Mouse (Mus musculus) brown adipose tissue, adult 24 weeks (tissue): ENCODE measurements around the gene Emc6. TPM values are rescaled to one million over a fixed set of nuclear protein-coding genes. Genes with fewer than 3 reads are reported as not detected.

Experiments
- H3K27ac ChIP-seq: fragments of 200-500 bp; replicated peaks from 2 replicates; pipeline ENCODE4 v1.5.1; 2012; ENCODE audit warnings: low read depth, mild to moderate bottlenecking, low read length
- H3K4me1 ChIP-seq: fragments of 200-500 bp; 2 replicates; pipeline ENCODE4 v1.6.1; 2012; ENCODE audit warnings: low read length, mixed read lengths; ENCODE audit not compliant: control insufficient read depth, insufficient read depth, insufficient read length
- H3K4me3 ChIP-seq: fragments of 200-500 bp; 2 replicates; pipeline ENCODE4 v1.5.1; 2012; ENCODE audit warnings: low read depth, mild to moderate bottlenecking, low read length, moderate library complexity; ENCODE audit not compliant: insufficient read depth
- polyA plus RNA-seq: library from polyadenylated mRNA; stranded (reverse); fragments of >200 nt; gene quantifications from 2 replicates; pipeline ENCODE4 v1.2.4, GENCODE M21; 2012; ENCODE audit not compliant: missing spikeins, insufficient read depth, insufficient read length

Gene Emc6
- polyA plus RNA-seq, 1 experiment: 183 TPM

- peak within 1 kb of the TSS; percentile 89 for H3K27ac ChIP-seq
- H3K4me1 ChIP-seq: no peaks in the 10 kb centered on the region
These were observed 16.7 kb downstream of the Emc6 start, which contains the start of gene P2rx5 for GRCm38 (mm10) chr11:73159957-73160810. Gene P2rx5 (plus strand): TSS chr11:73160421.

GRCm38 (mm10) chr11:73155071-73155470 is 21.8 kb downstream of the Emc6 start:
- Histone ChIP-seq H3K27ac (no peak overlapping the region), H3K4me3 (no peak overlapping the region), H3K4me1 (peaks cover 3% of the 10 kb centered on the region; the same call in 1 of the 2 replicates)

More at GRCm38 (mm10) chr11:73159957-73160810, 16.7 kb downstream of the Emc6 start, which contains the start of gene P2rx5:
- peak within 1 kb of the TSS; percentile 65 for H3K4me3 ChIP-seq

- peak overlapping the region; percentile 82 for H3K27ac ChIP-seq
- no peak overlapping the region for H3K4me3 ChIP-seq
- peaks cover 6% of the 10 kb centered on the region for H3K4me1 ChIP-seq
These were observed 28.6 kb downstream of the Emc6 start for GRCm38 (mm10) chr11:73148209-73148608.

- Histone ChIP-seq H3K4me3 (no peak overlapping the region), H3K4me1 (peaks cover 3% of the 10 kb centered on the region), H3K27ac (peak overlapping the region; percentile 60)
These were observed 29.9 kb downstream of the Emc6 start for GRCm38 (mm10) chr11:73146975-73147365.

- peaks cover 3% of the 10 kb centered on the region for H3K4me1 ChIP-seq
- peak overlapping the region; percentile 44 for H3K27ac ChIP-seq
- H3K4me3 ChIP-seq: no peak overlapping the region
These were observed 30.5 kb downstream of the Emc6 start for GRCm38 (mm10) chr11:73146026-73146974.

GRCm38 (mm10) chr11:73144261-73144681 is 32.6 kb downstream of the Emc6 start:
- peak overlapping the region; percentile 69 for H3K27ac ChIP-seq
- H3K4me3 ChIP-seq: no peak overlapping the region
- H3K4me1 ChIP-seq: peaks cover 3% of the 10 kb centered on the region

- Histone ChIP-seq H3K27ac (no peak within 1 kb of the TSS), H3K4me3 (peak within 1 kb of the TSS; percentile 80), H3K4me1 (no peaks in the 10 kb centered on the region)
These were observed 39.0 kb downstream of the Emc6 start, which contains the start of gene Haspin for GRCm38 (mm10) chr11:73137591-73138501. Gene Haspin (minus strand): TSS chr11:73138294.

- Histone ChIP-seq H3K4me1 (no peaks in the 10 kb centered on the region), H3K27ac (no peak overlapping the region), H3K4me3 (peak overlapping the region; percentile 80)
These were observed 39.7 kb downstream of the Emc6 start for GRCm38 (mm10) chr11:73137116-73137515.

- peak overlapping the region; percentile 80 for H3K4me3 ChIP-seq
- H3K4me1 ChIP-seq: no peaks in the 10 kb centered on the region
- no peak overlapping the region for H3K27ac ChIP-seq
These were observed 40.2 kb downstream of the Emc6 start for GRCm38 (mm10) chr11:73136587-73136986.

- no peak overlapping the region for H3K27ac ChIP-seq
- H3K4me3 ChIP-seq: no peak overlapping the region
- no peaks in the 10 kb centered on the region for H3K4me1 ChIP-seq
These were observed 42.6 kb downstream of the Emc6 start for GRCm38 (mm10) chr11:73134222-73134621.

GRCm38 (mm10) chr11:73132999-73133398 is 43.8 kb downstream of the Emc6 start:
- no peaks in the 10 kb centered on the region for H3K4me1 ChIP-seq
- no peak overlapping the region for H3K27ac ChIP-seq
- no peak overlapping the region for H3K4me3 ChIP-seq

GRCm38 (mm10) chr11:73131020-73131419 is 45.8 kb downstream of the Emc6 start:
- H3K4me3 ChIP-seq: no peak overlapping the region
- H3K4me1 ChIP-seq: no peaks in the 10 kb centered on the region
- H3K27ac ChIP-seq: no peak overlapping the region

GRCm38 (mm10) chr11:73126495-73126894 is 50.3 kb downstream of the Emc6 start:
- H3K4me3 ChIP-seq: no peak overlapping the region
- H3K27ac ChIP-seq: no peak overlapping the region
- no peaks in the 10 kb centered on the region for H3K4me1 ChIP-seq
